Comparison of ENCODE assay signal across 8 mouse cellular contexts in genomic region chr2:119995391-119996281, GRCm38 (mm10). TPM values are rescaled to one million over a fixed set of nuclear protein-coding genes. Genes with fewer than 3 reads are reported as not detected.
DNase-seq lines count a peak whose midpoint lies in the region; ATAC-seq and TF ChIP-seq lines count a peak whose summit lies in the region.

No protein-coding gene starts in this region.

- H3K4me2 ChIP-seq in kidney, postnatal 0 days (ENCODE audit: low read length): peak overlapping the region; percentile 11; the same call in 1 of the 2 replicates
- H3K4me2 ChIP-seq in neural tube, embryonic 14.5 days (ENCODE audit: low read depth, low read length): no peak overlapping the region

- 50% methylated on average over 9 of the region's 9 CpGs for WGBS in heart, embryonic 10.5 days
- 34% methylated on average over 9 of the region's 9 CpGs for WGBS in kidney, postnatal 0 days
- 71% methylated on average over 9 of the region's 9 CpGs for WGBS in neural tube, embryonic 14.5 days

- intact Hi-C loops in left cerebral cortex, postnatal 10 days (cut with DNase I): no loop called here
- intact Hi-C loops in gastrocnemius, postnatal 36 days (cut with DNase I): no loop called here

- H3K4me1 ChIP-seq in heart, embryonic 10.5 days: peaks cover 19% of the 10 kb centered on the region
- H3K4me1 ChIP-seq in kidney, postnatal 0 days (replicated peaks; ENCODE audit: insufficient read depth, low read length): 0 out of 2 replicates have a peak, but pooled peaks cover 6% of the 10 kb centered on the region
- H3K4me1 ChIP-seq in neural tube, embryonic 14.5 days (ENCODE audit: control insufficient read depth, insufficient read depth, low read length): no peaks in the 10 kb centered on the region

- H3K27me3 ChIP-seq in heart, embryonic 10.5 days (ENCODE audit: insufficient read depth, poor library complexity, severe bottlenecking): no peaks in the 10 kb centered on the region
- no peaks in the 10 kb centered on the region for H3K27me3 ChIP-seq in kidney, postnatal 0 days (ENCODE audit: insufficient read depth, low read length)
- H3K27me3 ChIP-seq in neural tube, embryonic 14.5 days (ENCODE audit: control insufficient read depth, insufficient read depth, low read length): no peaks in the 10 kb centered on the region

- H3K36me3 ChIP-seq in heart, embryonic 10.5 days: peaks cover 4% of the 10 kb centered on the region; the same call in 1 of the 2 replicates
- 0 out of 2 replicates have a peak, but pooled peaks cover 3% of the 10 kb centered on the region for H3K36me3 ChIP-seq in kidney, postnatal 0 days (ENCODE audit: insufficient read depth, low read length)
- no peaks in the 10 kb centered on the region for H3K36me3 ChIP-seq in neural tube, embryonic 14.5 days (ENCODE audit: control insufficient read depth, insufficient read depth, low read length)

- H3K27ac ChIP-seq in heart, embryonic 10.5 days: peak overlapping the region; percentile 62
- H3K27ac ChIP-seq in kidney, postnatal 0 days: peak overlapping the region; percentile 93
- peak overlapping the region; percentile 57 for H3K27ac ChIP-seq in neural tube, embryonic 14.5 days (ENCODE audit: low read depth, low read length)

- H3K4me3 ChIP-seq in heart, embryonic 10.5 days: no peak overlapping the region
- H3K4me3 ChIP-seq in kidney, postnatal 0 days (replicated peaks; ENCODE audit: low read depth, low read length): no peak overlapping the region
- H3K4me3 ChIP-seq in neural tube, embryonic 14.5 days (ENCODE audit: low read depth, low read length): no peak overlapping the region

- DNase-seq in urinary bladder, postnatal 14 days (ENCODE audit: low spot score): peak; percentile 22
- DNase-seq in urinary bladder, adult 2 months (ENCODE audit: low spot score): no peak
- no peak for DNase-seq in heart, embryonic 10.5 days (ENCODE audit: low spot score)
- peak; percentile 90 for DNase-seq in kidney, postnatal 0 days (ENCODE audit: low spot score)
- no peak for DNase-seq in left cerebral cortex, postnatal 10 days (ENCODE audit: extremely low spot score in 1 of 2, low spot score in 2 of 2)
- DNase-seq in gastrocnemius, postnatal 36 days: no peak
- no peak for DNase-seq in retina, embryonic 14.5 days (ENCODE audit: low spot score)

- no peak overlapping the region for H3K9ac ChIP-seq in kidney, postnatal 0 days (ENCODE audit: low read depth, low read length)
- H3K9ac ChIP-seq in neural tube, embryonic 14.5 days (replicated peaks; ENCODE audit: low read depth, low read length): no peak overlapping the region

- no peak for ATAC-seq in kidney, postnatal 0 days (replicated peaks; ENCODE audit: low FRiP score, low read depth)
- no peak for ATAC-seq in neural tube, embryonic 14.5 days (ENCODE audit: low read depth)

- H3K9me3 ChIP-seq in heart, embryonic 10.5 days: no peaks in the 10 kb centered on the region
- no peaks in the 10 kb centered on the region for H3K9me3 ChIP-seq in kidney, postnatal 0 days (replicated peaks; ENCODE audit: low read length)
- H3K9me3 ChIP-seq in neural tube, embryonic 14.5 days (ENCODE audit: control insufficient read depth, low read length): no peaks in the 10 kb centered on the region

- TF ChIP-seq CTCF in kidney, postnatal 0 days (IDR thresholded peaks at IDR 0.05; ENCODE audit: low read depth): no peak

RNA-seq across cellular contexts. Expression of gene Mapkbp1, which starts 23.1 kb away (rescaled TPM):
- polyA plus RNA-seq in urinary bladder, adult 2 months (2012; rRNA removed): 15.9 and 19.5 TPM in 2 replicates
- polyA plus RNA-seq in heart, embryonic 10.5 days (2016; fragmentation: Nextera tagmentation; extraction: Ambion mirVana): 1.8 and 2.8 TPM in 2 replicates
- polyA plus RNA-seq in kidney, postnatal 0 days (2015; fragmentation: Nextera tagmentation; extraction: Ambion mirVana): 1.9 and 2.0 TPM in 2 replicates
- polyA plus RNA-seq in neural tube, embryonic 14.5 days (2014; fragmentation: Nextera tagmentation; extraction: Ambion mirVana): 6.6 and 7.9 TPM in 2 replicates
- total RNA-seq in left cerebral cortex, postnatal 10 days (2021): 10 to 100 TPM; 79.1 to 79.2 TPM
- total RNA-seq in gastrocnemius, postnatal 36 days (2021): 1 to 10 TPM; 6.2 to 8.1 TPM

RNA-seq across cellular contexts. Expression of gene Jmjd7, which starts 31.6 kb away (rescaled TPM):
- 5.5 and 6.2 TPM in 2 replicates for polyA plus RNA-seq in urinary bladder, adult 2 months (2012; rRNA removed)
- polyA plus RNA-seq in heart, embryonic 10.5 days (2016; fragmentation: Nextera tagmentation; extraction: Ambion mirVana): 16.8 and 17.6 TPM in 2 replicates
- polyA plus RNA-seq in kidney, postnatal 0 days (2015; fragmentation: Nextera tagmentation; extraction: Ambion mirVana): 24.7 and 25.7 TPM in 2 replicates
- polyA plus RNA-seq in neural tube, embryonic 14.5 days (2014; fragmentation: Nextera tagmentation; extraction: Ambion mirVana): 22.8 and 25.3 TPM in 2 replicates
- 1 to 10 TPM; 5.6 to 6.2 TPM for total RNA-seq in left cerebral cortex, postnatal 10 days (2021)
- 1 to 10 TPM; 1.7 to 2.6 TPM for total RNA-seq in gastrocnemius, postnatal 36 days (2021)

RNA-seq across cellular contexts. Expression of gene Gm28042, which starts 31.7 kb away (rescaled TPM):
- polyA plus RNA-seq in urinary bladder, adult 2 months (2012; rRNA removed): 3.6 and 3.9 TPM in 2 replicates
- polyA plus RNA-seq in heart, embryonic 10.5 days (2016; fragmentation: Nextera tagmentation; extraction: Ambion mirVana): 2.6 and 5.5 TPM in 2 replicates
- 0.89 and 1.2 TPM in 2 replicates for polyA plus RNA-seq in kidney, postnatal 0 days (2015; fragmentation: Nextera tagmentation; extraction: Ambion mirVana)
- polyA plus RNA-seq in neural tube, embryonic 14.5 days (2014; fragmentation: Nextera tagmentation; extraction: Ambion mirVana): 7.3 and 7.5 TPM in 2 replicates
- total RNA-seq in left cerebral cortex, postnatal 10 days (2021): 1 to 10 TPM in 1 of 2 experiments, under 1 TPM in 1; 0.71 to 1.6 TPM
- total RNA-seq in gastrocnemius, postnatal 36 days (2021): 1 to 10 TPM; 1.1 to 1.3 TPM

RNA-seq across cellular contexts. Expression of gene Pla2g4b, which starts 37.6 kb away (rescaled TPM):
- polyA plus RNA-seq in urinary bladder, adult 2 months (2012; rRNA removed): 4.5 and 4.6 TPM in 2 replicates
- 2.6 TPM in 2 replicates for polyA plus RNA-seq in heart, embryonic 10.5 days (2016; fragmentation: Nextera tagmentation; extraction: Ambion mirVana)
- 0.29 and 0.71 TPM in 2 replicates for polyA plus RNA-seq in kidney, postnatal 0 days (2015; fragmentation: Nextera tagmentation; extraction: Ambion mirVana)
- 3.2 and 4.3 TPM in 2 replicates for polyA plus RNA-seq in neural tube, embryonic 14.5 days (2014; fragmentation: Nextera tagmentation; extraction: Ambion mirVana)
- total RNA-seq in left cerebral cortex, postnatal 10 days (2021): 1 to 10 TPM; 2.6 to 3.3 TPM
- total RNA-seq in gastrocnemius, postnatal 36 days (2021): 1 to 10 TPM; 1.9 to 2.4 TPM

Comparison
In these comparisons a context has a peak if more than half of its experiments do, and no peak if none do; other contexts are left out.
1. DNase-seq: peak in urinary bladder, postnatal 14 days (single experiment) and kidney, postnatal 0 days (single experiment); none in urinary bladder, adult 2 months (single experiment), heart, embryonic 10.5 days (single experiment), left cerebral cortex, postnatal 10 days (0 of 2), gastrocnemius, postnatal 36 days (0 of 2) and retina, embryonic 14.5 days (single experiment).
2. Peak in every context shown above with its lines, with median percentiles within 50 percentile points of each other: H3K27ac ChIP-seq.